Mouse (Mus musculus) urinary bladder, adult 18-20 months (tissue): ENCODE measurements around the gene Gnpnat1.

ENCODE experiments used
- DNase-seq, 2 experiments: peaks; one replicate each; pipeline ENCODE4 v3.0.0; 2022; ENCODE audit warnings: low spot score in 2 of 2, mixed read lengths in 2 of 2

Gene Gnpnat1

DNA sequence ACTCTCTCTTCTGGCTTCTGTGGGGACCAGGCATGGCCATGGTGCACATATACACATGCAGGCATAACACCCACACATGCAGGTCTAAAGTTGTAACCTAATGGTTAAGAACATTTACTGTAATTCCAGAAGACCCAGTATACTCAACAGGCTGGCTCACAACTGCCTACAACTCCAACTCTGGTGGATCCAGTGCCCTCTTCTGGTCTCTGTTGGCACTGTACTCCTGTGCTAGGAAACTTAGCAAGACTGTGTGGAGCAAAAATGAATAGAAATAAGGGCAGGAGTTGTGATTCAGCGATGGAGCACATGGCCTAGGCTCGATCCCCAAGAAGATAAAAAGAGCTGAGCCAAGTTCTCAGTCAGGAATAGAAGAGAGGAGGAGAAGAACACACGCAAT is 4.9 kb downstream of the Gnpnat1 start:
- DNase-seq = no peak

DNA sequence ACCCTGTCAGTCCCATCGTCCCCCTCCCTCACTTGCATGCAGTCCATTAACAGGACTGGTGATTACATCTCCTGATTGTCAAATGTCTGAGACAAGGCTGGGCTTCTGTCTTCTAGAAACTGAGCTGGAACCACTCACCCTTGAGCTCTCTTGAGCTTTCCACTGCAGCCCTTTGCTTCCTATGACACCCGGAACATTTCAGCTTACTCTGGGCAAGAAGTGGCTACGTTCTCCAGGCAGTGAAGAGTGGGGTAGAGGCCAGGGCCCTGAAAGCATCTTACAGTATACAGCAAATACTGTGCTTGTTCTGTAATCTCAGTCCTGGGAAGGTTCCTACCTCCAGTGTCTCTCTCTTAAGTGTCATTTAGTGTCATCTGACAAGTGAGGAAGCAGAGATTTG is 15.5 kb downstream of the Gnpnat1 start:
- no peak for DNase-seq

DNA sequence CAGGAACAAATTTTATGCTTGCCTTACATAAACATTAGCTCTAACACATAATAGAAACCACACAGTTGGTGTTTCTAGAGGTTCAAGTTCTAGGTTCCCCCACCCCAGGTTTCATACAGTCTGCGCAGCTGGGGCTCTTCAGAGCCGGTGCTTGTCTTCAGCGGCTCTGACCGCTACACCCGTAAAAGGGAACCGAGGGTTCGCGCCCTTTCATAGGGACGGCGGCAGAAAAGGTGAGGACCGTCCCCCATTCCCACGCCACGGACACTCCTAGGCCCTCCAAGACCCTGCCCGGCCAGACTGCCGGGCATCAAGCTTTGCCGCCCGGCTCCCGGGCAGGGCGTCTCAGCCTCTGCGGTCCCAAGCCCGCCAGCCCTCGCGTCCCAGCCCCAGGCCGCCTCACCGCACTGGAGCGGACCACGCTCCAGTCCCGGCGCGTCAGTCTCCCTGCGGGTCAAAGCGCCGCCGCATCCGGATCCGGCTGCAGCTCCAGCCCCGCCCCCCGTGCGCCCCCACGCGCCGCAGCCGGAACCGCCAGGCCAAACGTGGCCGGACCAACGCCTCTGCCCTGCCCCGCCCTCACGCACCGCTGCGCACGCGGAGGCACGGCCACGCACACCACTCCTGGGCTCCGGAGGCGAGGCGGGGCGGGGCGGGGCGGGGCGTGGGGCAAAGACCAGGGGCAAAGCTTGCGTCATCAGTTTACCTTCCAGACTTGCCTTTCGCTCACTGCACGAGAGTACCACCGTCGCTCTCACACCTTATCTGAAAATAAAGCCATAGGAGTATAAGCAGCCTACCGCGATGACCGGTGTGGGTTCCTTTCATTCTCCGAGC is 16.1 kb downstream of the Gnpnat1 start:
- peak; percentile 81 to 91 for DNase-seq

DNA sequence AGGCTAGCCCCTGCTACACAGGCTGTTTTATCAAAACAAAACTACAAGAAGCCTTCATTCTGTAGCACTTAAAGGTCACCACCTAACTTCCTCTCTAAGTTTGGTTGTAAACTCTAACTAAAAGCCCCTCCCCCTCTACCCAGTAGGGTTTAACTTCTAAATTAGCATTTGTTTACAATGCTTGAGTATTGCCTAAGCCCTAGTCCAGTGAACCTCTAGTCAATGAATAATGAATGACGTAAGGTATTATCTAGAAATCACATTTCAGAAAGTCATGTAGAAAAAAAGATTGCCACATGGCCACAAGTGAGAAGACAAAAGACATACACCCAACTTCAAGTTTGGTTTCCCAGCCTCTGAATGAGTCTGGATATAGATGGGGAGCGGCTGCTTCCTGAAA is 17.2 kb downstream of the Gnpnat1 start:
- no peak for DNase-seq

DNA sequence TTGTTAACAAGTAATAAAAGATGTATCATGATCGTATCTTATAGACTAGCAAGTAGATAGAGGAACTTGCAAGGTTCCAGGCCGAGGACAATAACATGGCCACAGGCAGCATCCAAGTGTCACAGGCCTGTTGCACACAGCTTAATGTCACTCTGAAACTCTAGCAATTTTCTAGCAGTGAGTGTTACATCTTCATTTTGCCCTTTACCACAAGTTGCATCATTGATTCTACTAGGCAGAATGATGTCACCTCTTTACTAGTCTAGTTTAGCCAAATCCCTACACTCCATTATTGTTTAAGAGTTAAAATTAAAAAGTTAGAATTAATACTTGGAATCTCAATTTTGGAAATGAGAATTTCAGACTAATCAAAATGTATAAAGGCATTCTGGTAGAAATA is 19.1 kb downstream of the Gnpnat1 start:
- no peak for DNase-seq

DNA sequence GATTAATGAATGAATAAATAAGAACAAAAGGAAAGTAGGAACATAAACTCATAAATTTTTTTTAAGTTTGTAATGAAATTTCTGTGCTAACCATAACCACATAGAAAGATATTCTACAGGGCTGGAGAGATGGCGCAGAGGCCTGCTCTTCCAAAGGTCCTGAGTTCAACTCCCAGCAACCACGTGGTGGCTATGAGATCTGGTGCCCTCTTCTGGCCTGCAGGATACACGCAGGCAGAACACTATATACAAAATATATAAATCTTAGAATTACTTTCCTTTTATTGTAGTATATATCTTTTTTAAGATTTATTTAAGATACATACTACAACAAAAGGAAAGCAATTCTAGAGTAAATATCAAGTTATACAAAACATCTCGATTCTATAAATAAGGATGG is 21.8 kb downstream of the Gnpnat1 start:
- DNase-seq = no peak

DNA sequence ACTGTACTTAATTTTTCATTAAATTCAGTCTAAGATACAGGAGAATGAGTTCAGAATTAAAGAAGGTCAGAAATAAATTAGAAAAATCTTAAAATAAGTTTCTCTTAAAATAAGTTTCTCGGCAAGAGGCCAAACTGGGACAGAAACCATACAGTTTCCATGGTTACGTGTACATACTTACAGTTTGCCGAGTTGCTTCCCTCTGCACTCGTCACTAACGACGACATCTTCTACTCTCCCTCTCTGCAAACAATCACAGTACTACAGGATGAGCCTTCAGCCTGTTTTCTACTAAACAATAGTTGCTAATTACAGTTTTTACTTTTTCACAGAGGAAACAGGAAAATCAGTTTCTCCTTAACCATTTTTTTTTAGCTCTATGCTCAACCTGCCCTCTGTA is 24.0 kb downstream of the Gnpnat1 start:
- no peak for DNase-seq

DNA sequence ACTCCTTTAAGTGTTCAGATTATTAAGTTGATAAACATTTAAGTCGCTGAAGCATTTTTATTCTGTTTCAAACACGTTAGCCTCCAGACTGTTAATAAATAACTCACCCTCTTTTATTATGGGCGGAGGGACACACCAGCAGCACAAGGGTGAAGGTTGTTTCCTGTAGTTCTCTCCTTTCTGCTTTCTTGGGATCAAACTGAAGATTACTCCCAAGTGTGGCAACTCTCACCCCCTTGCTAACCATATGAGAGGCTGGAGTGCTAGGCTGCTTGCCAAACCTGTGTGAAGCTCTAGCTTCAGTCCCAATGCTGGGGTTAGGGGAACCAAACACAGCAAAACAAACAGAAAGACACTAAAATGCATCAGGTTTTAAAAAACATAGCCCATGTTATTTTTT is 25.9 kb downstream of the Gnpnat1 start:
- no peak for DNase-seq

DNA sequence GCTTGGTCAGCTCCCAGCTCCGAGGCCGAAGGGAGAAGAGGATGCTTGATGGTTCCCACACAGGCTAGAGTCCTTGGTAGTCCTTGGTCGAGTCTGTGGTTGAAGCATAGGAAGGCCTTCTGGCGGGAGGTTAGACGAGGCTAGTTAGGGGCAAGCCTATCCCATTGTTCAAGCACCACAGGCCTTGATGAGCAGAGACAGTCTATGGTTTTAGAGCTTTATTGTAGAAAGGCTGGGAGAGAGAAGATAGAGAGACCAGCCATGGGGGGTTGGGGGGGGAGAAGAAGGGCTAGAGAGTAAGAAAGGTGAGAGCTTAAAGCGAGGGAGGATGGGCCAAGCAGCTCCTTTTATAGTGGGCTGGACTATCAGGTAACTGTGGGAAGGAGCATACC is 39.5 kb downstream of the Gnpnat1 start:
- DNase-seq = no peak

DNA sequence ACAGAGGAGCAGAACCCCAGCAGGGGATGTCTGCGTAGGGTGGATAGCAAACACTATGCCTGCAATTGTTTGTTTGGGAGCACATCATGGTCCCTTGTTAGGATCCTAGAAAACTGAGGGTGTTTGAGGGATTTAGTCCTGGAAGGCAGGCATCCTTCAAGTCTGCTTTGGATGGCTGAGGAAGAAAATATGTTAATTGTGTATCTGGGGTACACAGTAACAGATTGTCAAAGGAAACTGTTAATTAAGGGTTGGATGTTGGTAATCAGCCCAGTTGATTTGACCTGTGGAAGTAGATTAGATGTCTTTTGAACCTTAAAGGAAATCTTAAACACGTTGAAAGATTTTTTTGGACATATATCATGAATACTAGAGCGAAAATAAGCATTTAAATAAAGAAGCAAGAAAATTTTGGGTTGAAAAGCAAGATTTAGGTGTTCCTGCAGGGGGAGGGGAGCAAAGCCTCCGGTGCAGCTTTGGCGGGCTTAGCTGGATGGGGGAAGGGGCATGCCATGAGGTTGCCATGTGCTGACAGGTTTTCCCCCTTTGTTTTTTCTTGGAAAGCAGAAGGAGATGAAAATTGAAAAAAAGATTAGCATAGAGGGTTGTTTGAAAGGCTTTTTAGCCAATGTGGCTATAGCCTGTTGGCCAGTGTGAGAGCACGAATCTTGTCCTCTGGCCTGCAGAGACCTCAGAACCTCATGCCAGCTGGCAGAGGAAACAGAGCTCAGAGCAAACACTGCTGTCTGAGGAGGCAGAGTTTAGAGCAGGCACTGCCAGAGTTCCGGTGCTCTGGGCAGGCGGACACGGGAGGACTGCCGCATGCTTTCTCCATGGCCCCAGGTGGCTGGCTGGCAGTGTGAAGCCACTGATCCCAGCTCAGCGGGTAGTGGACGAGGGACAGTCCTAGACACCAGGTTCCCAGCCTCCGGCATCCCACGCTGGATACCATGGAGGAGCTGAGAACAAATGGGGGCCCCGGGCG is 40.2 kb downstream of the Gnpnat1 start:
- DNase-seq = no peak

DNA sequence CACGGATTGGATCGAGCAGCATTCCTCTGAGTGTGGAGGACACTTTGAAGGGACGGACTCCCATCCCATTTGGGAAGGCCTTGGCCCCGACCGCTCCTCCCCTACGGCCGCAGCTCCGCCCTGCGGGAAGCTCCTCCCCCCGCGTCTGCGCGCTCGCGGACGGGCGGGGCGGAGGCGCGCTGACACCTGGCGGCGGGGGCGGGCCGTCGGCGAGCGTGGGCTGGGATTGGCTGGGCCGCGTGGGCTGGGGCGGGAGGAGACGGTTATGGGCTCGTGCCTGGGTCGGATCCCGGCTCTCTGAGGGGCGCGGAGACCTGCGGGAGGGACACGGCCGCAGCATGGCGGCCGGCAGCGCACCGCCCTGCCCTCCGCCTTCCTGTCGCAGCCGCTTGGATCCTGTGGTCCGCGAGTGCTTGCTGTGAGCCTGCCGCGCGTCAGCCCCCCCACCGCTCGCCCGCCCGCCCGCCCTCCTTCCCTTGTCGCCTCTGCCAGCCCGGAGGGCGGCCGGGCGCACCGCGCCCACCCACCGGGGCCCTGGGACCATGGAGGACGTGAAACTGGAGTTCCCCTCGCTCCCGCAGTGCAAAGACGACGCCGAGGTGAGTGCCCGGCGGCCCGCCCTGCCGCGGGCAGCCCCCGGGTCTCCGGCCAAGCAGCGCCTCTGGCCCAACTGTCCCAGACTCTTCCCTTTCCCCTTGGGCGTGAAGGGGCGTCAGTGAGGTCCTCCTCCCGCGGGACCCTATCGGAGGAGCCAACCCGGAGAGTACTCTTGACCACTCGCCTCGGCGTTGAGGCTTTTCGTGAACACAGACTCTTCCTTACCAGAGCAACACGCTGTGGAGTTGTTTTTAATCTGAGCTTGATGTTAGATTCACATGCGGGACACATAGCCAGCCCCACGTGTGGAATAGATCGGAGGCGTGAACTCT is 53.5 kb downstream of the Gnpnat1 start, which contains the start of gene Styx:
Gene Styx, plus strand, starts transcription at position 163 of the 929 bp plus-strand sequence.
- DNase-seq = peak; percentile 93 to 95

DNA sequence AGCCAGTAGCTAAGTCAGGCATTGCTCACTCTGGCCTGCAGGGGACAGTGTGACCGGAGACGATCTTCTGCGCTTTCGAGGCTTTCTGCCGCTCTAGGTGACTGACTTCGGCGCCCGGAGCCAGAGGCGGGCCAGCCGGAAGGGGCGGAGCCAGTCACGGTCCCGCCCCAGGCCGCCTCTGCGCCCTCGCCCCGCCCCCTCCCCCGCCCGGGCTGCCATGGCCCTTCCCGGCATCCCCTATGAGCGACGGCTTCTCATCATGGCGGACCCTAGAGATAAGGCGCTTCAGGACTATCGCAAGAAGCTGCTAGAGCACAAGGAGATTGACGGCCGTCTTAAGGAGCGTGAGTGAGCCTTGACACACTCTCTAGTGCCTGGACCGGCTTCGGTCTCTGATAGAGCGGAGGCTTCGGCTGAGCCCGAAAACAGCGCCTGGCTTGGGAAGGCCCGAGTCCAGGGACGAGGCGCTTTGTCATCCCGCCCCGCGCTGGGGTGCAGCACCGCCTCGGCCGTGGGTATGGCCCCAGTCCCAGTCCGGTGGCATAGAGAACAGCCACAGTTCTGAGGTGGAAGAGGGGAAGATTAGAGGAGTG is 75.0 kb downstream of the Gnpnat1 start, which contains the start of gene Psmc6:
Gene Psmc6, plus strand, starts transcription at position 200 of the 593 bp plus-strand sequence.
- DNase-seq = peak; percentile 89 to 90

DNA sequence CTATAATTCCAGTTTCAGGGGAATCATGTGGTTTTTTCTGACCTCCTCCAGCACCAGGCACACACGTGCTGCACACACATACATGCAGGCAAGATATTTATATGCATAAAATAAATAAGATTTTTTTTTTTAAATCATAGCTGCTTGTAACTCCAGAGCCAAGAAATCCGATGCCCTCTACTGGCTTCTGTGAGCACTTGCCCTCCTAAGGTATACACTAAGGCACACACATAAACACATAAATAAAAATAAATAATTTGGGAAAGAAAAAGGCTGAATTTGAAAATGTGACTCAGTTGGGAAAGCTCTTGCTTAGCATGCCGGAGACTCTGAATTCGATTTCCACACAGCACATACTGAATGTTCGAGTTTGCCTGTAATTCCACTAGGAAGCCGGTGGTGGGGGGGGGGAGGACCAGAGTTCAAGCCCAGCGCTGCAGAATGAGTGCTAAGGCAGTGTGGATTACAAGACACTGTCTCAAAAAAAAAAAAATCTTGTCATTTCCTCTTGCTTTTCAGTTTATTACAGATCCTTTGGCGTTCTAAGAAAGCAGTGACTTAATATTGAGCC is 75.6 kb downstream of the Gnpnat1 start:
- no peak for DNase-seq

DNA sequence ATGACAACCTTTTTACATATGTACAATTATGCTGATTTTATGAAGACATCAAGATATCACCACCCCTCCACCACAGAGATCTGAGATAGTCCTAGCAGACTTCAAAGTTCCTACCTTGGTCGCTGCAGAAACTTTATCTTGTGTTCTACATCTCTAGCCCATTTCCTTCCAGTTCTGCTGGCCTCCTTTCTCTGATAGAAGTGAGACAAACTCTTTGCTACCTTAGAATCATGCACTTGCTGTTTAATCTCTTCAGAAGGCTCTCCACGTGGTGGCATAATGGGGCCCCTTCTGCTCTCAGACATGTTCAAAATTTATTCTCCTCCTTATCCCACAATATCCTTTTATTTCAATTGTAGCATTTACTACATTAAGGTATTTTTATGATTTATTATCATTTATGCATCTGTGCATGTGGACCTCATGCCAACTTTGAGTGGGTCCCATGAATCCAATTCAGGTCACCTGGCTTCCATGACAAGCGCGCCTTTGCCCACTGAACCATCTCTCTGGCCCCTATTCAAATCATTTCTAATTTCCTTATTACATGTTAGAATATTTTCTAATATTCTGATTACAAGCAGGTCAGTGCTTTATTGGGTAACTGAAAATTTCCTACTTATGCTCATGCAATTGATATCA is 76.5 kb downstream of the Gnpnat1 start:
- no peak for DNase-seq
